Mouse (Mus musculus) gastrocnemius, adult 18-20 months (tissue): ENCODE results near the gene Nrip2. TPM values are rescaled to one million over a fixed set of nuclear protein-coding genes. Genes with fewer than 3 reads are reported as not detected.
A peak's percentile ranks its signal among the peaks of the same experiment; 100 is the strongest.

ENCODE experiments used
- DNase-seq: peaks from one replicate; pipeline ENCODE4 v3.0.0; 2021; ENCODE audit warnings: low spot score
- total RNA-seq, 2 experiments: library from RNA; stranded (reverse); gene quantifications; 2 replicates each; pipeline ENCODE4 v1.2.3; 2021

The Nrip2 gene
- total RNA-seq, 2 experiments from 2014 or later: 1.2 to 1.7 TPM

- DNase-seq: no peak
These were observed 1.4 kb upstream of the Nrip2 start for GRCm38 (mm10) chr6:128397574-128398261.

DNA sequence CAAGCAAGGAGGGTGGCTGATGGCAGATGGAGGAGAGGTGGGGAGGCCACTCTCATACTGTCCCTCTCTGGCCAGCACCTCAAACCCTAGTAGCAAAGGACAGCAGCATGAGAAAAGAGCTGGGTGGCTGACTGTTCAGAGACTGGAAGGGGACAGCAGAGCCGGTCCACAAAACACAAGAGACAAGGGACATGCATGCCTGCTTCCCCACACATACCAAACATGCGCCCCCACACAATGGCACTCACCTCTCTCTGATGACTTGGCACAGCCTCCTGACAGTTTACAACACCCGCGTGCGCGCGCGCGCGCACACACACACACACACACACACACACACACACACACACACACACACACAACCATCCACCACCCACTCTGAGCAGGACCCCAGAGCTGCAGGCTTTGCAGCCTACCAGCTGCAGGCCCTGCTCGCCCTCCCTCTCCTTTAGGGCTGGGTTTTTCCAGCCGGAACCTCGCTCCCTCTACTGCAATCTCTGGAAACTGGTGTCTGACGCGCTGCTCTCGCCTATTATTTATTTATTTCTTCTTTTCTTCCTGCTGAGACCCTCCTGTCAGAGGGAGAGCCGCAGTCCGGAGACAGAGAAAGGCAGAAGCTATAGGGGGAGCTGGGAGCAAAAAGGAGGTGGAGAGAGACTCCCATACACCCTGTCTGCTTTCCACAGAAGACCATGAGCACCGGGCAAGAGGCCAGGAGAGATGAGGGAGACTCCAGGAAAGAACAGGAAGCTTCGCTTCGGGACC, 507 bp downstream of the Nrip2 start:
- DNase-seq: no peak

- no peak for DNase-seq
These were observed 5.6 kb downstream of the Nrip2 start for GRCm38 (mm10) chr6:128404708-128405107.

- no peak for DNase-seq
These were observed 9.5 kb downstream of the Nrip2 start for GRCm38 (mm10) chr6:128408544-128409125.

- no peak for DNase-seq
These were observed 11.2 kb downstream of the Nrip2 start for GRCm38 (mm10) chr6:128410305-128410704.

GRCm38 (mm10) chr6:128411115-128411514, 12.0 kb downstream of the Nrip2 start:
- DNase-seq: peak; percentile 72

- no peak for DNase-seq
These were observed 17.1 kb downstream of the Nrip2 start for GRCm38 (mm10) chr6:128416169-128416568.

GRCm38 (mm10) chr6:128418076-128418475, 19.0 kb downstream of the Nrip2 start:
- no peak for DNase-seq

- DNase-seq: no peak
These were observed 21.9 kb downstream of the Nrip2 start for GRCm38 (mm10) chr6:128421036-128421435.

DNA sequence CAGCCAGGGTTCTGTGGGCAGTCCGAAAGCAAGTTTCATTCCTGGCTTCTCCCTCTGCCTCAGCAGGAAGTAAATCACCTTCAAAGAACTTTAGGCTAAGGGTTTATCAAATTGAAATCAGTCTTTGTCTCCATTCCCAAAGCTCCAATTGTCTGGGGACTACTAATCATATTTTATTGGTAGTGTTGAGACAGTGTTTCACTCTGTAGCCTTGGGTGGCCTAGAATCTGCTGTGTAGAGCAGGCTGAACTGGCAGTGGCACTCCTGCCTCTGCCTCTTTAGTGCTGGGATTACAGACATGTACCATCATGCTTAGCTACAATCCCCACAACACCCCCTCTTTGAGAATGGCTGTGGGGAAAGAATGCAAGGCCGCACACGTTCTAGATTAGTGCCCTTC, 22.4 kb downstream of the Nrip2 start:
- DNase-seq: no peak

DNA sequence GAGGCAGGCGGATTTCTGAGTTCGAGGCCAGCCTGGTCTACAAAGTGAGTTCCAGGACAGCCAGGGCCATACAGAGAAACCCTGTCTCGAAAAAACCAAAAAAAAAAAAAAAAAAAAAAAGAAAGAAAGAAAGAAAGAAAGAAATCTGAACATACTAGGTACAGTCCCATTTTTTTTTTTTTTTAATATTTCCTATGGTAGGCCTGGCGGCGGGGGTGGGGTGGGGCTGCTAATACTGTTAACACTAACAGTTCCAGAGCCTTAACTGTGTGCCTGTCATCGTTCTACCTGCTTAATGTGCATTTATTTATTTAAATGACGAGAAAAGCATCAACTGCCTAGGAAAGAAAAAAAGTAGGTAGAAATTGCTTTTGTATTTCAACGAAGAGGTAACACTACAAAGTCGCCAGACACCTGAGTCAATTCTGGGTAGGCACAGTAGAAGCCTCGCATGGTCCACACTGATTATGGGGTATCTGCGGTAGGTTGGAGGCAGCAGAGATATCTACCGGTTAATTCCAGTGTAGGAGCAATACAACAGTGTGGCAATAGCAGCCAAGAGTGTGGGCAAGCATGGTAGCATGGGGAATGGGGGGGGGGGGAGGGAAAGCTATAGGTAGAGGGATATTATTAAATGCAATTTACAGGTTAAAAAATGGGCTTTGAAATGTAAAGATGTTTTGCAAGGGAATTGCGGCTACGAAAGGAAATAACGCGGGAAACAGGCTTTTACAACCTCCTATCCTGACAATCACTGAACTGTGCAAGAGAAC, 24.6 kb downstream of the Nrip2 start:
- DNase-seq: no peak

DNA sequence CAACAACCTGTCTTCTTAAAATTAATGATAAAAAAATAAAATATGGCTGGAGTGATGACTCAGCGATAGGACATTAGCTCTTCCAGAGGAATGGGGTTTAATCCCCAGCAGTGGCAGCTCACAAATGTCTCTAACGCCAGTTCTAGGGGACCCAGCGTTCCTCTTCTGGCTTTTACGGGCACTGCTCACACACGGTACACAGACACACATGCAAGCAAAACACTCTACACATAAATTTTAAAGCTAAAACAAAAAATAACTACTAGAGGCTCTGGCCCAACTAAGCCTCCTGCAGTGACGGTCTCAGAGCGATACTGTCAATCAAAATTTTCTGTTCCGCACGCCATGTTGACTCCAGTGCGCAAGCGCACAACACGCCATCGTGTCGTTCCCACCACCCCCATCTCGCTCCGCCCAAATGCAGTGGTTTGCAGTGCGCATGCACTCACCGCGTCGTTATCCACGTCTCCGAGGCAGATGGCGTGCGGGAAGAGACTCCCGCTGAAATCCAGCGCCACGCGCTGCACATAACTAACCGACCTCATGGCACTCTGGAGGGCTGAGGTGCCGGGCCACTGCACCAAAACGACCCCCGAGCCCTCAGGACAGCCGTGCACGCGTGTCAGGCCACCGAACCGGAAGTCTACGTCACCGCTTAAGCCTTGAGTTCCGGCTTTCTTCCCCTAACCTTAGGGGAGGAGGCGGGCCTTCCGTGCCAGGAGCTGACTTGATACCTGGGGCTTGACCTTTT, 25.3 kb downstream of the Nrip2 start, which contains the start of gene Itfg2:
Gene Itfg2 (minus strand): TSS at position 663 of the 751 bp plus-strand sequence.
- peak; percentile 97 for DNase-seq

GRCm38 (mm10) chr6:128425046-128425445, 25.9 kb downstream of the Nrip2 start:
- no peak for DNase-seq

DNA sequence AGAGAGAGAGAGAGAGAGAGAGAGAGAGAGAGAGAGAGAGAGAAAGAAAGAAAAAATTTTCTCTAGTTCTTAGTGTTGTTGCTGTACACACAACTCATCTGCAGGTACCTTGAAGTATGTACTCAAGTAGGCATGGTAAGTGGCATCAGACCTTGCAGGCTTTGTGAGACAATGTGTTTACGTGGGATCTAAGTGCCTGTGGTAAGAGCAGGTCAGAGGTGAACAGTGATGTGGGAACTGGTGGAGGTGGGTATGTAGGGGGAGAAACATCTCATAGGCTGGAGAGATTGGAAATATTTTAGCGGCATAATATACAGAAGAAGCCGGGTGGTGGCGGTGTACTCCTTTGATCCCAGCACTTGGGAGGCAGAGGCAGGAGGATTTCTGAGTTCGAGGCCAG, 28.5 kb downstream of the Nrip2 start:
- no peak for DNase-seq

DNA sequence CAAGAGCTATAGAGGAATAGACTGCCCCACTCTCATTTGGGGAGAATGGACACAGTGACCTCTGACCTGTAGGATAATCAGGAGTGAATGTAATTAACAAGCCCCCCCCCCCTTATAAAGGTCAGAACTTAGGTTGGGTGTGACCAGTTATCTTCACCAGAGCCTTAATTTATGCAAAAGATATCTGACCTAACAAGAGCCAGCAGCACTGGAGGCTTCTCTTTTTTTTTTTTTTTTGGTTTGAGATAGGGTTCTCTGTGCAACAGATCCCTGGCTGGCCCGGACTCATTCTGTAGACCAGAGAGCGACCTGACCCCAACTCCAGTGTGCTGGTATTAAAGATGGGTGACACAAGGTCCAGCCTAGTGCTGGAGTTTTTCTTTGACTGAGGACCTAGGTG, 30.2 kb downstream of the Nrip2 start:
- DNase-seq: no peak

- DNase-seq: no peak
These were observed 30.7 kb downstream of the Nrip2 start for GRCm38 (mm10) chr6:128429826-128430225.

DNA sequence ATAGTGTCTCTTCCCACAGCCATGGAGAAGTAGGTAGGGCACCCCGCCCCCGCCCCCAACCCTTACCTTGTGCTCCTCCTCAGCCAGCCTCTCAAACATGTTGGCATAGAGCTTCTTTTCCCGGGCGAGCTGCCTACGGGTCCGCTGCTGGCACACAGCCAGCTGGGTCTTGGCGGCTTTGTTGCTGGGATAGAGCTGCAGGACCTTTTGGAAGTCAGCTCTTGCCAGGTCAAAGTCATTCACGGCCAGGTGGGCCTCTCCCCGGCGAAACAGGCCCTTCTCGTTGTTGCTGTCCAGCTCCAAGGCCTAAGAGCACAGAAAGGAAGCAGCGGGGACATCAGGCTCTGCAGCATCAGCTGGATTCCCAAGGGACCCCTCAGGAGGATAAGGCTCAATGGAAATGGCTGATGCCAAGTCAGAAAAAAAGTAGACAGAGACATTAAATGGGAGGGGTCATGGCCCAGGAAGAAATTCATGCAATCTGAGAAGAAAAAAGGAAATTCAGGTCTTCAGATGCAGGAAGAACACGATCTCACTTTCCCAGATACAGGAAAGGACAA, 33.3 kb downstream of the Nrip2 start:
- DNase-seq: no peak

GRCm38 (mm10) chr6:128433566-128433965, 34.5 kb downstream of the Nrip2 start:
- DNase-seq: no peak

- peak; percentile 38 for DNase-seq
These were observed 36.4 kb downstream of the Nrip2 start for GRCm38 (mm10) chr6:128435474-128435873.

GRCm38 (mm10) chr6:128436356-128437005, 37.4 kb downstream of the Nrip2 start:
- DNase-seq: no peak
